Mouse (Mus musculus) erythroblast, embryonic 14.5 days (primary cell): ENCODE data around the gene Dnajc5.

Source experiments
- GATA1 ChIP-seq: IDR thresholded peaks from 2 replicates; pipeline ENCODE4 v1.6.1; 2012; ENCODE audit warnings: low read length, inconsistent platforms, mixed read lengths
- TAL1 ChIP-seq: IDR thresholded peaks from 3 replicates; pipeline ENCODE4 v1.6.1; 2012; ENCODE audit warnings: low read length, inconsistent platforms, mixed read lengths

GRCm38 (mm10) chr2:181590471-181590870 lies 70.2 kb downstream of the Dnajc5 start:
- TF ChIP-seq TAL1 (no peak), GATA1 (no peak)
